Mouse (Mus musculus) midbrain, postnatal 0 days (tissue): ENCODE measurements around the gene Ptchd4. TPM values are rescaled to one million over a fixed set of nuclear protein-coding genes. Genes with fewer than 3 reads are reported as not detected.
A peak's percentile ranks its signal among the peaks of the same experiment; 100 is the strongest.

ENCODE experiments used
- ATAC-seq: fragments of 200-750 bp; cut with Nextera tagmentation; 2 replicates; pipeline ENCODE4 v1.8.0; 2017; ENCODE audit warnings: moderate number of reproducible peaks, mild to moderate bottlenecking, moderate TSS enrichment, moderate library complexity; ENCODE audit not compliant: low FRiP score
- DNase-seq: peaks from one replicate; pipeline ENCODE4 v3.0.0-alpha.2; 2015; ENCODE audit warnings: low spot score
- H3K27ac ChIP-seq: fragments of 300-500 bp; sonication (generic); 2 replicates; pipeline ENCODE4 v1.5.1; 2014; ENCODE audit warnings: low read depth, mild to moderate bottlenecking, low read length, mixed read lengths
- H3K27me3 ChIP-seq: fragments of 300-500 bp; sonication (generic); 2 replicates; pipeline ENCODE4 v1.6.1; 2014; ENCODE audit warnings: low read length, control low read depth, mixed read lengths; ENCODE audit not compliant: insufficient read depth
- H3K36me3 ChIP-seq: fragments of 300-500 bp; sonication (generic); 2 replicates; pipeline ENCODE4 v1.6.1; 2014; ENCODE audit warnings: low read length, control low read depth, mixed read lengths; ENCODE audit not compliant: insufficient read depth
- H3K4me1 ChIP-seq: fragments of 300-500 bp; sonication (generic); 2 replicates; pipeline ENCODE4 v1.6.1; 2014; ENCODE audit warnings: mild to moderate bottlenecking, control low read depth, antibody characterized with exemption, low read length, mixed read lengths; ENCODE audit not compliant: insufficient read depth
- H3K4me2 ChIP-seq: fragments of 300-500 bp; sonication (generic); 2 replicates; pipeline ENCODE4 v1.6.1; 2014; ENCODE audit warnings: low read depth, mild to moderate bottlenecking, low read length, mixed read lengths; ENCODE audit not compliant: poor library complexity, severe bottlenecking
- H3K4me3 ChIP-seq: fragments of 300-500 bp; sonication (generic); 2 replicates; pipeline ENCODE4 v1.5.1; 2014; ENCODE audit warnings: low read depth, mild to moderate bottlenecking, low read length, moderate library complexity
- H3K9ac ChIP-seq: fragments of 300-500 bp; sonication (generic); replicated peaks from 2 replicates; pipeline ENCODE4 v1.6.1; 2014; ENCODE audit warnings: mild to moderate bottlenecking, low read length, moderate library complexity, mixed read lengths; ENCODE audit not compliant: poor library complexity, severe bottlenecking
- H3K9me3 ChIP-seq: fragments of 300-500 bp; sonication (generic); 2 replicates; pipeline ENCODE4 v1.6.1; 2016; ENCODE audit warnings: low read length, control low read depth
- CTCF ChIP-seq: IDR thresholded peaks from 2 replicates; pipeline ENCODE4 v1.5.1; 2016; ENCODE audit warnings: antibody characterized with exemption, mild to moderate bottlenecking
- WGBS: fragments of 180-500 bp; shearing (Covaris S2); extraction: QIAGEN DNeasy Blood & Tissue Kit; methylation state at CpG from one replicate; pipeline ENCODE4 v1.1.7; 2014; 5-methylcytosine and 5-hydroxymethylcytosine counted together
- polyA plus RNA-seq: library from polyadenylated mRNA; unstranded; fragments of >200 nt; fragmentation: Nextera tagmentation; extraction: Ambion mirVana; gene quantifications from 2 replicates; pipeline ENCODE4 v1.2.1, GENCODE M21; 2015
- total RNA-seq: library from RNA; depleted of rRNA; stranded (reverse); fragments of >200 nt; gene quantifications from 2 replicates; pipeline ENCODE4 v1.2.3, GENCODE M21; 2014

The Ptchd4 gene
- total and polyA plus RNA-seq, 2 experiments from 2014 or later, result 9.3 to 10.9 TPM

GRCm38 (mm10) chr17:42509356-42510262, 193.9 kb downstream of the Ptchd4 start:
- no peaks in the 10 kb centered on the region for H3K27me3 ChIP-seq
- TF ChIP-seq CTCF, result no peak
- peaks cover 5% of the 10 kb centered on the region; the same call in 1 of the 2 replicates for H3K4me1 ChIP-seq
- ATAC-seq, result 0 out of 2 replicates have a peak, but pooled peaks have one; percentile 20
- WGBS, result 32% methylated on average over 9 of the region's 9 CpGs
- no peak overlapping the region for H3K4me2 ChIP-seq
- no peak overlapping the region for H3K9ac ChIP-seq
- peak; percentile 8 for DNase-seq
- H3K36me3 ChIP-seq, result no peaks in the 10 kb centered on the region
- no peak overlapping the region; the same call in 1 of the 2 replicates for H3K27ac ChIP-seq
- H3K9me3 ChIP-seq, result no peaks in the 10 kb centered on the region
- no peak overlapping the region for H3K4me3 ChIP-seq

GRCm38 (mm10) chr17:42530147-42530546, 214.4 kb downstream of the Ptchd4 start:
- ATAC-seq, result no peak
- Histone ChIP-seq H3K36me3 (no peaks in the 10 kb centered on the region), H3K9me3 (no peaks in the 10 kb centered on the region), H3K4me1 (no peaks in the 10 kb centered on the region), H3K4me3 (no peak overlapping the region), H3K27me3 (no peaks in the 10 kb centered on the region), H3K9ac (no peak overlapping the region), H3K4me2 (no peak overlapping the region), H3K27ac (no peak overlapping the region)
- no peak for DNase-seq
- WGBS, result 34% methylated on average over 5 of the region's 5 CpGs
- TF ChIP-seq CTCF, result no peak

GRCm38 (mm10) chr17:42549578-42549977, 233.8 kb downstream of the Ptchd4 start:
- ATAC-seq (no peak), DNase-seq (no peak)
- no peak overlapping the region for H3K27ac ChIP-seq
- 94% methylated on average over 2 of the region's 2 CpGs for WGBS
- no peak overlapping the region for H3K9ac ChIP-seq
- no peak overlapping the region for H3K4me3 ChIP-seq
- no peak overlapping the region for H3K4me2 ChIP-seq
- no peaks in the 10 kb centered on the region for H3K4me1 ChIP-seq
- H3K9me3 ChIP-seq, result no peaks in the 10 kb centered on the region
- H3K27me3 ChIP-seq, result no peaks in the 10 kb centered on the region
- TF ChIP-seq CTCF, result no peak
- H3K36me3 ChIP-seq, result no peaks in the 10 kb centered on the region
